Mouse (Mus musculus) E14TG2a.4 (cell line): ENCODE data around the gene Zbtb44.

Experiments used
- CTCF ChIP-seq: conservative IDR thresholded peaks from 2 replicates; pipeline ENCODE4 v1.5.1; 2014; ENCODE audit warnings: low read length
- NANOG ChIP-seq: IDR thresholded peaks from 2 replicates; pipeline ENCODE4 v1.6.1; 2014; ENCODE audit warnings: borderline replicate concordance, low read length, mixed read lengths

DNA sequence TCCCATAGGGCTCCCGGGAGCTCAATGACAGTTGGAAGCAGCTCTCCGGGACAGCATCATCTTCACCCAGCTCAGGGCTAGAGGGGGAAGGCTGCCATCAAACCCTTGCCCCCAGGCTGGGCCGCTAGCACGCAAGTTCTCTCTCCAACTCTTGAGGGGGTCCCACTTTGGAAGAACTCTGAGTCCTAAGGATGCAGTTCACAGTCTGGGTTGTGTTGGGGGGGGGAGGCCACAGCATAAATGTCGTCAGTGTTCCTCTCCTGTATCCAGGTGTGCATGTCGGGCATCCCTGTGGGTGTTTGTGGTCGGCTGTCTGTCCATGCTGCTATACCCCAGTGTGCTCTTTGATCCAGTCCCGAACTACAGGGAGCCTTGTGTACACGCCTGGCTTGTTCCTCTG lies 59.1 kb downstream of the Zbtb44 start:
- no peak for TF ChIP-seq CTCF
- TF ChIP-seq NANOG, result no peak
